Mouse (Mus musculus) layer of hippocampus, postnatal 10 days (tissue): ENCODE measurements around the gene Aunip. TPM values are rescaled to one million over a fixed set of nuclear protein-coding genes. Genes with fewer than 3 reads are reported as not detected.
A peak's percentile ranks its signal among the peaks of the same experiment; 100 is the strongest.

ENCODE experiments used
- DNase-seq, 2 experiments: peaks; one replicate each; pipeline ENCODE4 v3.0.0; 2021; ENCODE audit warnings: low spot score in 2 of 2
- long read RNA-seq: library from polyadenylated mRNA; stranded (forward); transcript quantifications from one replicate; pipeline ENCODE4 v2.0.0, GENCODE M21; 2023
- total RNA-seq, 2 experiments: library from RNA; stranded (reverse); gene quantifications; 2 replicates each; pipeline ENCODE4 v1.2.3; 2021

Aunip gene
- total RNA-seq, result under 1 TPM; 0.48 to 0.78 TPM
- long read RNA-seq, partial matches to known transcripts, result 0 of 1 reads
- long read RNA-seq, other reads (novel, unspliced or antisense), result 1 of 1 reads

GRCm38 (mm10) chr4:134510845-134511411 is at the start of gene Aunip:
Gene Aunip, plus strand, starts transcription at chr4:134510999.
- DNase-seq, result peak; percentile 85 to 88

DNA sequence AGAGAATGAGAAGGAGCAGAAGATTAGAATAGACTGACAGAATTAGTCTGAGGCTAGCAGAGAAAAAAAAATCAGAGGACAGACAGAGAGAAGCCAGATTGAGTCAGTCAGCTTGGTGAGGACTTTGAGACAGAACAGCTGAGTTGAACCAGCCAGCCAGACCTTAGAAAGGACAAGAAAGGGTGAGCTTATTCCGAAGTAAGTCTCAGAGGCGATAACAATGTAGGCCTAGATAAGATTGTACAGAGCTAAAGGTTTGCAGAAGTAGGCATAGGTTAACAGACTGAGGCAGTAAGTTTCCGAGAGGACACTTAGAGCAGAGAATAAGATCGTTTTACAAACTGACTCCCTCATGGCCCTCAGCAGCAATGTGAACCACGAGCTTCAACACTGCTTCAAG is 49.5 kb upstream of the Aunip start:
- DNase-seq, result no peak

- no peak for DNase-seq
These were observed 45.0 kb upstream of the Aunip start for GRCm38 (mm10) chr4:134465789-134466188.

- no peak for DNase-seq
These were observed 44.2 kb upstream of the Aunip start for GRCm38 (mm10) chr4:134466381-134467262.

DNA sequence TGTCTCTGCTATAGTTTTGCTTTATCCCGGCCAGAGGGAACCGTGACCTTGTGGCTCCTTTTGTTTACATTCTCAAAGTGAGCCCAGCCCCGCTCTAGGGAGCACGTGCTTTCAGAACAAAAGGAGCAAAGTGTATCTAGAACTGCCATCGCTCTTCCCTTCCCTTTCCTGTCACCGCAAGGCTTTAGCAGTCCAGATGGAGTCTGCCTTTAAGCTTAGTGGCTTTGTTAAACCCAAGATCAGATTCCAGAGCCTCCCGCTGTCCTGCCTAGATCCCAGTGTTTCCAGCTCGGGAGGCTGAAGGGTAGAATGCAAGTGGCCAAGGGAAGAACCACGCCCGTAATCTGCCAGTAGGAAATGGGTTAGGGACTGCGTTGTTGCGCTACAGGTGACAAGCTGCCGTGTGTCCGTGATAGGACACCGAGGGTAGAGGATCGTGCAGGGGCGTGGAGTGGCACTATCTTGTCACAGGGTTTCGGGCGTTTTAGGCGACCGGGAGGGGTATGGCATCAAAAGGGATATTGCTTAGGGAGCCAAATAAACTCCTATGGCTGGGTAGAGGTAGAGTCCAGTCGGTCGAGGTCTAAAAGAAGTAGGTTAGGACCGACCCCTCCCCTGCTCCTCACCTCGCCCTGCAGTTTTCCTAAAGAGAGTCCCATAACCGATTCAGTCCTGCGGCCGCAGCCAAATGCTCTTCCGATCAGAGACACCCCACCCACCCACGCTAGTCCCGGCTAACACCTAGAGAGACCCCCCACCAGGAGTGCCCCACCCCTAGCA is 43.2 kb upstream of the Aunip start:
- no peak for DNase-seq

DNA sequence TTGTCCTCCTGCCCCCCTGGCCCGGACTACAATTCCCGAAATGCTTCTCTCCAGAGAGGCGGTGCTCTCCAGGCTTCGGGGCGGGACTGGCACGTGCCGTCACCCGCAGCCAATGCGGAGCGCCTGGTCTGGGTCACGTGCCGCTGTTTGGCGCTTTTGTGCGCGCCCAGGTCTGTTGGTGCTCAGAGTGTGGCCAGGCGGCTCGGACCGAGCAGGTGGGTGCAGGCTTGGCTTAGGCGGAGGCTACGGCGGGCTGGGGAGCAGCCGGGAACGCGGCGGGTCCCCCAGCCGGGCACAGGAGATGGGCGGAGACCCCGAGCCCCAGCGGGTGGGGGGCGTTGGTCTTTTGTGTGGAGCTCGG is 42.6 kb upstream of the Aunip start, which contains the start of gene Stmn1:
Gene Stmn1 (plus strand): TSS at position 106 of the 361 bp plus-strand sequence.
- peak; percentile 92 to 94 for DNase-seq

DNA sequence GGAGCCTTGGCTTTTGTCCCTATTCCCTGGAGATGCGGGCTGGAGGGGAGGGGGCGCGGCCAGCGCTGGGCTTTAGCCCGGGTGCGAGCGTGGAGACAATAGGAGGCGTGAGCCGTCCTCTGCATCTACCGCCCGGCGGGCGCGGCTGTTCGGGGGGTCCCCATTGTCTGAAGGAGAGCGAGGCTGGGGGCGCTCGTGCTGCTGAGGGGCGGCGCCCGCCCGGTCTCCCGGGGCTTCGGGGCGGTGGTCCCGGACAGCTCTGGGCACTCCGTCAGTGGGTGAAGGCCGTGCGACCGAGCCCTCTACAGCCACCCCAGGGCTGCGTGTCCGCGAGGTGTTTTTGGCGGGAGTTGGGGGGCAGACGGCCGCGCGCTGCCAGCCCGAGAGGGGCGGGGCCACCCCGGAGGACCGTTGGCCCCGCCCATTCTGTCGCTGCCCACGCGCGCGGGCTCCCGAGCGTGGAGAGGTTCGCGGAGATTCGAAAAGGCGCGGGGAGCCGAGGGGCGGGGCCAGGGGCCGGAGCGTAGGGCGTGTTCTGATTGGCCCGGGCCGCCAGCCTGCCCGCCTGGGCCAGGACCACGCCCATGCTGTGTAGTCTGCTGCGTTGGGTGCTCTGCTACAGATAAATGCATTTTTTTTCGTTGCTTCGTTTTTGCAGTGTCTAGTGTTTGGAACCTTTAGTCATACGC is 42.1 kb upstream of the Aunip start:
- peak; percentile 94 to 97 for DNase-seq

DNA sequence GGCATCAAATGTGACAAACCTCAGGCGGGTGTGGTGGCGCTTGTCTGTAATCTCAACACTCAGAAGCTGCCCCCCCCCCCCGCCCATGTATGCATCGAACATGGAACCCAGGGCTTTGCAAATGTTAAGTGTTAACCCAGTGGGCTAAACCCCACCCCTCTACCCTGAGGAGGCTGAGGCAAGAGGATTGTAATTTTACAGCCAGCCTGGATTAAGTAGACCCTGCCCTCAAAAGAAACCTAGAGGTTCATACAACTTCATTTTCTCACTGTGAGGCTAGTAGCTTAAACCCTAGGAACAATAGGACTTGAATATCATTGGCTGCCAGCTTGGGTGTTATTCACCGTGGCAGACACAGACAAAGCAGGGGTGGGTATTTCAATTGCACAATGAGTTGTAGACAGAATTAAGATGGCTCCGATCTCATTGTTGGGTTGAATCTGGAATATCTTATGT is 41.4 kb upstream of the Aunip start:
- DNase-seq, result no peak

DNA sequence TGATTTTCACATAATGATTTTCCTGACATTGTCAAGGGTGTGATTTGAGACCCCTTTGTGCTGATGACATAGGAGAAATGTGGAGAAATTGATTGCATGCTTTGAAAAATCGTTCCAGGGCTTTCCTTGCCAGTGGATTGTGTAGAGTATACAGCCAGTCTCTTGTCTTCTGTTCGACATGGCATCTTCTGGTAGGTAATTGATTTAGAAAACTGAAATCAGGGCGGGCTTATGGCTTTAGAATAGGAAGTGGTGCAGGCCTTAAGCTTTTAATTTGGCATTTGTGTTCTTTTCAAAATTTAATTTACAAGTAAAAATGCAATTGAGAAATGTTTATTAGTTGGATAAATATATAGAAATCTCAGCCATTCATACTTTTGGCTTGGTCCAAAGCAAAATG is 40.8 kb upstream of the Aunip start:
- DNase-seq, result no peak

- DNase-seq, result no peak
These were observed 39.3 kb upstream of the Aunip start for GRCm38 (mm10) chr4:134471469-134471868.

GRCm38 (mm10) chr4:134473764-134474163 is 37.0 kb upstream of the Aunip start:
- no peak for DNase-seq

GRCm38 (mm10) chr4:134474240-134474639 is 36.6 kb upstream of the Aunip start:
- no peak for DNase-seq

DNA sequence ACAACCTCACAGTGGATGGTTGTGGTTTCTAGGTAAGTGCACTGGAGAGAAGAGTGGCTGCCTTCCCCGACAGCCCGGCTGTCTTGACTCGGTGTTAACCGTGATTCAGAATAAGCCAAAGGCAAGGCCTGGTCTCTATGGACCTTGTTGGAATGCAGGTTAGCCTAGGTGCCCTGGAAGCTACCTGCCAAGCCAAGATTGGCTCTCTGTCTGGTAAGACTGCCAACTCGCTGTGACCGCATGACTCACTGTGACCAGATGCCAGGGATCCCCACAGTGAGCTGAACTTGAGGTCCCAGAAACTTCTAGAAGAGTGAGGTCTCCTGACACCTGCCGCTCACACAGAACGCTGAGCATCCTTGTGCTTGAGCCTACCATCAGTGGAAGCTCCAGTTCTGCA is 33.9 kb upstream of the Aunip start:
- no peak for DNase-seq

GRCm38 (mm10) chr4:134478031-134478430 is 32.8 kb upstream of the Aunip start:
- peak; percentile 97 to 98 for DNase-seq

DNA sequence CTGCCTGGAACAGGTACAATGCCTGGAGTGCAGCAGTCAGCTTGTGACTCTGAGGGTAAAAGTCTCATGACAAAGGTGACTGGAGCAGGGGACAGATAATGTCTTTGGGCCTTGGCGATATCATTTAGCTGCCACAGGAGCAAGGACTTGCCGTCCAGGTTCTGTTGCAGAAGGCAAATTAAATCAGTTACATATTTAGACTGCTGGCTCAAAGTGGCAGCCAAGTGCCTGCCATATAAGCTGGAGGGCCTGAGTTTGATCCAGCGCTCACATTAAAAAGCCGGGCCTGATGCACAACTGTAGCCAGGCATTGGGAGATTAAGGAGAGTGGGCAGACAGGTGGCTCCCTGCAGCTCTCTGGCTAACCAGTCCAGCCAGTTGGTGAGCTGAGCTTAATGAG is 31.0 kb upstream of the Aunip start:
- no peak for DNase-seq

DNA sequence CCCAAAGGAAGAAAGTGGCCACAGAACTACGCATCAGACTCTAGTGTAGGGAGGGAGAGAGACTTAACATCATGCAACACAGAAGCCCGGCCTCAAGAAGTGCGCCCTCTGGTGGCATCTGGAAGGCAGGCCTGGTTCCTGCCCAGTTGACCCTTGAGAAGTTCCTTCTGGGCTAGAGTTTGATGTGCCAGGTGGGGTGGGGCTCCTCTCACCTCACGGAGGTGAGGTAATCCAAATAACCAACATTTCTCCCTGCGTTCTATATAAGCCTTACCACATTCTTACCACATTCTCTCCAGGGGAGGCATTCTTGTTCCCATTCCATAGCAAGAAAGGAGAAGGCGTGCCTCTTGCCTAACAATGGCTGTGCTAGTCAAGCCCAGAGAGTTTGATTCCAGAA is 29.9 kb upstream of the Aunip start:
- DNase-seq, result peak; percentile 80 to 82

DNA sequence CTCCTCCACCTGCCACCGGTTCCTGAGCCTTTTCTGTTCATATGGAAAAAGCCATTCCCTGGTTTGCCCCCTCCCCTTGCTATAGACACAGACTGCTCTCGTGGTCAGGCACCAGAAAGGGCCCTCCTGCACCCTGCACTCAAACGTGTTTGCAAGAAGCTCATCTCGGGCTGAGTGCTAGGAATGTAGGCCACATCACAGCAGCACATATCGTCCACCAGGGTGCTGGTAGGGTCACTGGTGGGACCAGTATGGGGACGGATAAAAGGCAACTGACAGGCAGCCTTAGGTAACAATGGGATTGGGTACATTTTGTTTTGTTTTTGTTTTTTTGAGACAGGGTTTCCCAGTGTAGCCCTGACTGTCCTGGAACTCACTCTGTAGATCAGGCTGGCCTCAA is 29.5 kb upstream of the Aunip start:
- DNase-seq, result no peak

- no peak for DNase-seq
These were observed 28.4 kb upstream of the Aunip start for GRCm38 (mm10) chr4:134482442-134482841.

- no peak for DNase-seq
These were observed 27.6 kb upstream of the Aunip start for GRCm38 (mm10) chr4:134483078-134483688.

DNA sequence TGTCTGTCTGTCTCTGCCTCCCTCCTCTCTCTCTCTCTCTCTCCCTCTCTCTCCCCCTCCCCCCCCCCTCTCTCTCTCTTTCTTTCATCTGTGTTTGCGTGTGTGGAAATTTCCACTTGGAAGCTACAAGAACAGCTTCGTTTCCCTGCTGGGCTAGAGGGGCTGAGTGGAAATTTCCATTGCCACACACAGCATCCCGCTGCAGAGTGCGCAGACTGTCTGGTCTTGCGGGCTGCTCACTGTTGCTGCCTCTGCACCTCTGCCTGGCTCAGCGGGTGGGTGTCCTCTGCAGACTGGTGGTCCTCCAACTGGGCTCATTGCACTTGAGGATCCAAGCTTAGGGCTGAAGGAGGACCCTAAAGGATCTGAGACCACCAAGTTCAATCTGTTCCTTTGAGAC is 27.1 kb upstream of the Aunip start:
- DNase-seq, result no peak

DNA sequence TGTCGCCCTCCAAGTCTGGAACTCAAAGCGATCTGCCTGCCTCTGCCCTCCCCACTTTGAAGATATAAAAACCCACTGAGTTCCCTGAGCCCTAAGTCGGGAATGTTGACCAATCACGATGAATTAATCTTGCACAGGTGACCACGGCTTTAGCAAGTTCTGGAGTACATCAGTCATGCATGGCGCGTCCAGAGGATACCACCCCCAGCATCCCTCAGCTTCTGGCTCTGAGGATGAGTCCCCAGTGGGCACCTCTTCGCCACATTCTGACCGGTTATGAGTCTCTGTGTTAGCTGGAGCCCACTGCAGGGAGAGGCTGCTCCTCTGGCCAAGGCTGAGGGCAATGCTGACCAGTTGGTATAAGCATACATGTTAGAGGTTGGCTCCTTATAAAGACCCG is 26.6 kb upstream of the Aunip start:
- no peak for DNase-seq
